Mouse (Mus musculus) MEL (cell line): ENCODE data around the gene Chd5.

ENCODE experiments used
- CTCF ChIP-seq, 3 experiments: IDR thresholded peaks in 2 of 3; conservative IDR thresholded peaks in 1 of 3; 2 replicates each; pipeline ENCODE4 v1.5.1; 2011 to 2012; ENCODE audit warnings: low read length in 3 of 3, low read depth in 2 of 3, mild to moderate bottlenecking in 2 of 3, improper control_type of control experiment in 1 of 3, inconsistent platforms in 1 of 3, mixed read lengths in 1 of 3, moderate library complexity in 1 of 3; ENCODE audit not compliant: control insufficient read depth in 1 of 3, insufficient read depth in 1 of 3, poor library complexity in 1 of 3, severe bottlenecking in 1 of 3
- EP300 ChIP-seq, 2 experiments: IDR thresholded peaks; 2 replicates each; pipeline ENCODE4 v1.6.1; 2011; ENCODE audit warnings: improper control_type of control experiment in 2 of 2, low read length in 2 of 2, low read depth in 1 of 2, mild to moderate bottlenecking in 1 of 2
- MAX ChIP-seq: IDR thresholded peaks from 2 replicates; pipeline ENCODE4 v1.6.1; 2011; ENCODE audit warnings: low read length, improper control_type of control experiment
- MAZ ChIP-seq: IDR thresholded peaks from 2 replicates; pipeline ENCODE4 v1.6.1; 2012; ENCODE audit warnings: low read depth, mild to moderate bottlenecking, inconsistent platforms, low read length, improper control_type of control experiment
- MEF2A ChIP-seq: IDR thresholded peaks from 2 replicates; pipeline ENCODE4 v1.6.1; 2014; ENCODE audit warnings: low read depth, mild to moderate bottlenecking, inconsistent platforms, low read length, improper control_type of control experiment; ENCODE audit not compliant: poor library complexity, insufficient replicate concordance, severe bottlenecking; ENCODE audit errors: extremely low read depth
- POLR2A ChIP-seq, 2 experiments: IDR thresholded peaks; 2 replicates each; pipeline ENCODE4 v1.6.1; 2011 to 2012; ENCODE audit warnings: low read length in 2 of 2, mild to moderate bottlenecking in 2 of 2, control low read depth in 1 of 2, improper control_type of control experiment in 1 of 2, low read depth in 1 of 2, moderate library complexity in 1 of 2; ENCODE audit not compliant: control insufficient read depth in 1 of 2, insufficient read depth in 1 of 2, poor library complexity in 1 of 2
- SMC3 ChIP-seq: IDR thresholded peaks from 2 replicates; pipeline ENCODE4 v1.6.1; 2011; ENCODE audit warnings: low read depth, low read length, improper control_type of control experiment
- TCF12 ChIP-seq: IDR thresholded peaks from 2 replicates; pipeline ENCODE4 v1.6.1; 2014; ENCODE audit warnings: low read depth, mild to moderate bottlenecking, inconsistent platforms, low read length, improper control_type of control experiment, moderate library complexity
- USF1 ChIP-seq: IDR thresholded peaks from 2 replicates; pipeline ENCODE4 v1.6.1; 2014; ENCODE audit warnings: low read depth, mild to moderate bottlenecking, inconsistent platforms, low read length, improper control_type of control experiment, moderate library complexity

- TF ChIP-seq TCF12 (no peak), USF1 (no peak), CTCF (IDR thresholded peaks at IDR 0.05 in 2 of 3, conservative IDR thresholded peaks at IDR 0.05 in 1 of 3; ENCODE audit: control insufficient read depth in 1 of 3, insufficient read depth in 1 of 3, low read depth in 2 of 3, low read length in 3 of 3, poor library complexity in 1 of 3, severe bottlenecking in 1 of 3) (no peak), EP300 (IDR thresholded peaks at IDR 0.05; ENCODE audit: low read depth in 1 of 2, low read length in 2 of 2) (no peak), MEF2A (no peak), POLR2A (IDR thresholded peaks at IDR 0.05; ENCODE audit: control insufficient read depth in 1 of 2, insufficient read depth in 1 of 2, low read depth in 1 of 2, low read length in 2 of 2, poor library complexity in 1 of 2) (no peak), MAX (no peak), MAZ (no peak), SMC3 (no peak)
Observed at GRCm38 (mm10) chr4:152350722-152351421, 12.4 kb downstream of the Chd5 start.
